Mouse (Mus musculus): Measurements from ENCODE around the gene Supt6. TPM values are rescaled to one million over a fixed set of nuclear protein-coding genes. Genes with fewer than 3 reads are reported as not detected.
"Not testable (repeated sequence)": the region's sequence is repeated elsewhere in the genome, so short reads cannot be mapped to it uniquely, and the experiment has no call there.

Supt6 gene
- polyA plus RNA-seq, 1 experiment, result 20.1 TPM

GRCm38 (mm10) chr11:78204287-78204686 lies 41.5 kb downstream of the Supt6 start:
- H3K4me3 ChIP-seq (ENCODE audit: insufficient read depth, low read depth, low read length), result no peak overlapping the region
- H3K27ac ChIP-seq (replicated peaks; ENCODE audit: low read depth, low read length), result no peak overlapping the region
- H3K4me1 ChIP-seq (ENCODE audit: control insufficient read depth, insufficient read depth, insufficient read length, low read length), result peaks cover 10% of the 10 kb centered on the region

DNA sequence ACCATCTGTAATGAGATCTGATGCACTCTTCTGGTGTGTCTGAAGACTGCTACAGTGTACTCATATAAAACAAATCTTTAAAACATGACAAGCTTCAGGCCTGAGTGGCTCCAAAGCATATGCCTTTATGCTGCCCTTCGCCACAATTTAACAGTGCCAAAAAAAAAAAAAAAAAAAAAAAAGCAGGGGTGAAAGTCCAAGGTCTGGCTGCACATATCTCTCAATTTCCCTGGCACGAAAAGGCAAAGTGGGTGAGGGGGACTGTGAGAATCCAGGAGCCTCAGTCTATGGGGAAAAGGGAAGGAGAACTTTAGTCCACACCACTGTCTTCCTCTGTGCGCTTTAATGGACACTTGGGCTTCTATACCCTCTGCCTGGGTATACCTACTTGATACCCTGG lies 43.4 kb downstream of the Supt6 start:
- H3K27ac ChIP-seq (replicated peaks; ENCODE audit: low read depth, low read length), result peak overlapping the region; percentile 56
- peaks cover 10% of the 10 kb centered on the region for H3K4me1 ChIP-seq (ENCODE audit: control insufficient read depth, insufficient read depth, insufficient read length, low read length)
- no peak overlapping the region for H3K4me3 ChIP-seq (ENCODE audit: insufficient read depth, low read depth, low read length)

DNA sequence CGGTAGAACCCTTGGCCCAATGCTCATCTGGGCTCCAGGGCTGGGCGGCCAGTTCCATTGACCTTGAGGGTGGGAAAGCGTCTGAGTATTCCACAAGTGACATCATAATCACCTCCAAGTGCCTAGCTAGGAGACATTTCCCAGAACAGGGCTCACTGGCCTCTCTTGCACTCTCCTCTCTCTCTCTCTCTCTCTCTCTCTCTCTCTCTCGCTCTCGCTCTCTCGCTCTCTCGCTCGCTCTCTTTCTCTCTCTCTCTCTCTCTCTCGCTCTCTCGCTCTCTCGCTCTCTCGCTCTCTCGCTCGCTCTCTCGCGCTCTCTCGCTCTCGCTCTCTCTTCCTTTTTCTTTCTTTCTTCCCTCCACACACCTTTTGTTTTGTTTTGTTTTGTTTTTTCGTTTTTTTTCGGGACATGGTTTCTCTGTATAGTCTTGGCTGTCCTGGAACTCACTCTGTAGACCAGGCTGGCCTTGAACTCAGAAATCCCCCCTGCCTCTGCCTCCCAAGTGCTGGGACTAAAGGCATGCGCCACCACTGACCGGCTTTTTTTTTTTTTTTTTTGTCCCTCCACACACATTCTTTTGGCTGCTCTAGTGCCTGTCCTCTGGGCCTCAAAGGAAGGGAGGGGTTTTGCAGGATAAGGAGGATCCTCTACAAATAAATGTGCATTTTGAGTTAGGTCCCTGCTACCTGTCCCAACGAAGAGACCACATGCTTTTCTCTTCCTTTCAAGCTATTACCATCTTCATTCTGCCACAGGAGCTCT lies 50.5 kb downstream of the Supt6 start:
- Histone ChIP-seq H3K27ac (replicated peaks; ENCODE audit: low read depth, low read length) (peak overlapping the region; percentile 90), H3K4me3 (ENCODE audit: insufficient read depth, low read depth, low read length) (peak overlapping the region; percentile 72), H3K4me1 (ENCODE audit: control insufficient read depth, insufficient read depth, insufficient read length, low read length) (peaks cover 4% of the 10 kb centered on the region; the same call in 1 of the 2 replicates)

GRCm38 (mm10) chr11:78194411-78195100 lies 51.2 kb downstream of the Supt6 start:
- peak overlapping the region; percentile 72 for H3K4me3 ChIP-seq (ENCODE audit: insufficient read depth, low read depth, low read length)
- peak overlapping the region; percentile 90 for H3K27ac ChIP-seq (replicated peaks; ENCODE audit: low read depth, low read length)
- peaks cover 4% of the 10 kb centered on the region; the same call in 1 of the 2 replicates for H3K4me1 ChIP-seq (ENCODE audit: control insufficient read depth, insufficient read depth, insufficient read length, low read length)

- Histone ChIP-seq H3K4me1 (ENCODE audit: control insufficient read depth, insufficient read depth, insufficient read length, low read length) (peaks cover 6% of the 10 kb centered on the region; the same call in 1 of the 2 replicates), H3K4me3 (ENCODE audit: insufficient read depth, low read depth, low read length) (no peak within 1 kb of the TSS), H3K27ac (replicated peaks; ENCODE audit: low read depth, low read length) (no peak within 1 kb of the TSS)
Measured at GRCm38 (mm10) chr11:78193113-78193512, 52.7 kb downstream of the Supt6 start, which contains the start of gene Proca1. Gene Proca1 (plus strand): TSS chr11:78193392.

DNA sequence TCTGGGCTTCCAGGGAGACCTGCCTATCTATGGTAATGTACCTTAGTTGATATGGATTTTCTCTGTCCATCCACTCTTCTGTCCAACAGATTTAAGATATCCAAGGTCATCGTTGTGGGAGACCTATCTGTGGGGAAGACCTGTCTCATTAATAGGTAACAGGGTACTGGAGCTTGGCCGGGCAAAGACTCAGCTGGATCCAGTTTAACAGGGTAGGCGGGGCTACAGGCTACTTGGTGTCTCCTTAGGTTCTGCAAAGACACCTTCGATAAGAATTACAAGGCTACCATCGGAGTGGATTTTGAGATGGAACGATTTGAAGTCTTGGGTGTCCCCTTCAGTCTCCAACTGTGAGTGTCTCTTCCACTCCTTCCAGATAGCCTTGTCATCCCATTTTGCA lies 55.7 kb downstream of the Supt6 start:
- Histone ChIP-seq H3K4me3 (ENCODE audit: insufficient read depth, low read depth, low read length) (peak overlapping the region; percentile 71), H3K4me1 (ENCODE audit: control insufficient read depth, insufficient read depth, insufficient read length, low read length) (0 out of 2 replicates have a peak, but pooled peaks cover 2% of the 10 kb centered on the region), H3K27ac (replicated peaks; ENCODE audit: low read depth, low read length) (no peak overlapping the region)

DNA sequence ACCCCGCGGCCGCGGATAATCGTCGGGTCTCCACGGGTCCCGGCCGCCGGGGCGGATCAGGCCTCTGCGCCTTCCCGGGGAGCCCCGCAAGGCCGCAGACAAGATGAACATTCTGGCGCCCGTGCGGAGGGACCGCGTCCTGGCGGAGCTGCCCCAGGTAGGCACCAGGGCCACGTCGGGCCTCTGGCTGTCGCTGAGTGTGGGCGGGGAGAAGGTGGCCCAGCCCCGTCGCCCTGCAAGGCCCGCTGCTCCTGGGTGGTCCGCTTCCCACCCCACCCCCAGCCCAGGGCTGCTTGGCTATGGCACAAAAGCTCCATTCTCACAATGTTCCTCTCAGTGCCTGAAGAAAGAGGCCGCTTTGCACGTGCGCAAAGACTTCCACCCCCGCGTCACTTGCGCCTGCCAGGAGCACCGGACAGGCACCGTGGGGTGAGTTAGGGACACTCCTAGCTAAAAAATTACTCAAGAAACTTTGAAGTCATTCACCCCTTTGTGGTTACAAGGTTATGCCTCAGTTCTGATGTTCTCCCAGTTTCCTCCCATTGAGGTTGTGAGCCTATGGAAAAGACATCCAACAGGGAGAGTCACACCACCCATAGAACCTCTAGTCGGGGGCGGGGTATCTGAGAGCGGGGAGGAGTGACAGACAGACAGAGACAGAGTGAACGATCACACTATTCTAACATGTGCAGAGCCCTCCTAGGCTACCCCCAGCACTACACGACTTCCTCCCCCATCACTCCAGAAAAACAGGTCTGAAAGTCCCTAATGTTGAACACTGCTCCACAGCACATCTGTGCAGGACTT lies 56.4 kb downstream of the Supt6 start:
- H3K4me1 ChIP-seq (ENCODE audit: control insufficient read depth, insufficient read depth, insufficient read length, low read length), result 0 out of 2 replicates have a peak, but pooled peaks cover 2% of the 10 kb centered on the region
- H3K4me3 ChIP-seq (ENCODE audit: insufficient read depth, low read depth, low read length), result peak overlapping the region; percentile 71
- H3K27ac ChIP-seq (replicated peaks; ENCODE audit: low read depth, low read length), result peak overlapping the region; percentile 60

DNA sequence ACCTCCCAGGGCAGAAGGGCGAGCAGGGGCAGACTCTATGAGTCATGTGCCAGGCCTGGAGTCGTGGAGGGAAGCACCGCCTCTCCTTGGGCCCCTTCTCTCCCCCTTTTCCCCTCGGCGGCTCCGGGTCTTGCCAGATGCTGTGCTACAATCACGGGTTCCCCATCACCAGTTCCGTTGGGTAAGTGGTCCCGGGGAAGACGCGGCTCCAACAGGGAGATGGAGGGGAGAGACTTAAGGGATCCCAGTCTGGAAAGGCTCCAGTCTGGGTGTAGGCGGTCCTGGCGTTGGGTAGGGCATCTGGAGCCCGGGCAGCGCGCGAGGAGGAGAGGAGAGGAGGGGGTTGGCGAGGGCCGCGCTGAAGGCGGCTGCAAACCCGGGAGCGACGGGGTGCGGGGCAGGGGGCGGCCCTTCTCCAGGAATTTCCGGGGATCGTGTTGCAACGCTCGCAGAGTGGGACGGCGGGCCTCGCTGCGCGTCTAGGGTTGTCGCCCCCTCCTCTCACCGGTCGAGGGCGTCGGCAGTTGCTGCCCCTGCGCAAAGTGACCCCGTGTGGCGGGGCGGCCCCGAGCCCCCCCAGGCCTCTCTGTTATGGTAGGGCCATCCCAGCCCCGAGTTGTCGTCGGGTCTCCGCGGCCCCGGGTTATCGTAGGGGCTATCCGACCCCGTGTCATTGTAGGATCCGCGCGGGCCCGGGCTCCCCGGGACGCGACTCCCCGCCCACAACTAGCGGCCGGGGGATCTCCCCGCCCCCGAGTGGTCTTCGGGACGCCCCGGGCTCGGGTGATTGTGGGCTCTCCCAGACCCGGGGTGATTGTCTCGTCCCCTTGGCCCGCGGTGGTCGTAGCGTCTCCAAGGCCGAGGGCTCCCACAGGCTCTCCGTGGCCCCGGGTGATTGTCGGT lies 57.2 kb downstream of the Supt6 start, which contains the start of gene Rab34:
TSS of gene Rab34 (plus strand) at position 100 of the 903 bp plus-strand sequence.
- Histone ChIP-seq H3K4me3 (ENCODE audit: insufficient read depth, low read depth, low read length) (peak within 1 kb of the TSS; percentile 71), H3K4me1 (ENCODE audit: control insufficient read depth, insufficient read depth, insufficient read length, low read length) (0 out of 2 replicates have a peak, but pooled peaks cover 2% of the 10 kb centered on the region), H3K27ac (replicated peaks; ENCODE audit: low read depth, low read length) (peak within 1 kb of the TSS; percentile 66)

GRCm38 (mm10) chr11:78184702-78185101 lies 61.1 kb downstream of the Supt6 start:
- H3K27ac ChIP-seq (replicated peaks; ENCODE audit: low read depth, low read length); H3K4me1 ChIP-seq (ENCODE audit: control insufficient read depth, insufficient read depth, insufficient read length, low read length); H3K4me3 ChIP-seq (ENCODE audit: insufficient read depth, low read depth, low read length): not testable (repeated sequence)

DNA sequence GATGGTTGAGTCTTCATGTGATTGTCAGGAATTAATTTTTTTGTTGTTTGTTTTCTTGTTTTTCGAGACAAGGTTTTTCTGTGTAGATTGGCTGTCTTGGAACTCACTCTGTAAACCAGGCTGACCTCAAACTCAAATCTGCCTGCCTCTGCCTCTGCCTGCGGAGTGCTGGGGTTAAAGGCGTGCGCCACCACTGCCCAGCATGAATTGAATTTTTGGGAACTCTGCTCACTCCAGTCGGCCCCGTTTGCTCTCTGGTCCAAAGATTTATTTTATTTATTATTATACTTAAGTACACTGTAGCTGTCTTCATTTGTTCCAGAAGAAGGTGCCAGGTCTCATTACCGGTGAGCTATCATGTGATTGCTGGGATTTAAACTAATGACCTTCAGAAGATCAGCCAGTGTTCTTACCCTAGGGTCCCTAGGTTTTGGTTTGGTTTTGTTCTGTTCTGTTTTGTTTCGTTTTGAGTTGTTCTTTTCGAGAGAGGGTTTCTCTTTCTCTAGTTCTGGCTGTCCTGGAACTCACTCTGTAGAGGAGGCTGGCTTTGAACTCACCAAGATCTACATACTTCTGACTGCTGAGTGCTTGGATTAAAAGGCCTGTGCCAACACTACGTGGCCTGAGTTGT lies 61.8 kb downstream of the Supt6 start:
- H3K27ac ChIP-seq (replicated peaks; ENCODE audit: low read depth, low read length), result peak overlapping the region; percentile 77

GRCm38 (mm10) chr11:78182961-78183844 lies 62.6 kb downstream of the Supt6 start, which contains the start of gene Rpl23a:
Gene Rpl23a (minus strand): TSS chr11:78183584.
- Histone ChIP-seq H3K4me1 (ENCODE audit: control insufficient read depth, insufficient read depth, insufficient read length, low read length) (peaks cover 4% of the 10 kb centered on the region; the same call in 1 of the 2 replicates), H3K27ac (replicated peaks; ENCODE audit: low read depth, low read length) (peak within 1 kb of the TSS; percentile 94), H3K4me3 (ENCODE audit: insufficient read depth, low read depth, low read length) (peak within 1 kb of the TSS; percentile 92)

More for the DNA sequence above, 61.8 kb downstream of the Supt6 start:
- Histone ChIP-seq H3K4me1 (ENCODE audit: control insufficient read depth, insufficient read depth, insufficient read length, low read length) (peaks cover 3% of the 10 kb centered on the region; the same call in 1 of the 2 replicates), H3K4me3 (ENCODE audit: insufficient read depth, low read depth, low read length) (no peak overlapping the region)

DNA sequence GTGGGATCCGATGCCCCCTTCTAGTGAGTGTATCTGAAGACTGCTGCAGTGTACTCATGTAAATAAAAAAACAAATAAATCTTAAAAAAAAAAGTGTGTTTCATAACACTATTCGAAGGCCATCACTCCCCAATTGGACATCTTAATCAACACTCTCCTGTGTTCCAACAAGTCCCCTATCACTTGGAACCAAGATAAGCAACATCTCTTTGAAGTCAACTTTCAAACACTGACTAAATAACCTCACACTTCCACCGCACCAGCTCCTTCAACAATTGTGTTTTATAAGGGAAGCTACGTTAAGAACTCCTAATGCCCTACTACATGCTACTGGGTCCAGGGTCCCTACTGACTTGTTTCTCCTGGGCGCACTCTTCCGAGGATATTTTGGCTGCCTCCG lies 63.3 kb downstream of the Supt6 start:
- Histone ChIP-seq H3K4me3 (ENCODE audit: insufficient read depth, low read depth, low read length) (peak overlapping the region; percentile 92), H3K27ac (replicated peaks; ENCODE audit: low read depth, low read length) (peak overlapping the region; percentile 94)

More for the DNA sequence above, 63.3 kb downstream of the Supt6 start:
- H3K4me1 ChIP-seq (ENCODE audit: control insufficient read depth, insufficient read depth, insufficient read length, low read length), result peaks cover 4% of the 10 kb centered on the region; the same call in 1 of the 2 replicates
